Mouse (Mus musculus) neural tube, embryonic 11.5 days (tissue): ENCODE data around the gene Thap4. TPM values are rescaled to one million over a fixed set of nuclear protein-coding genes. Genes with fewer than 3 reads are reported as not detected.
"Not testable (repeated sequence)": the region's sequence is repeated elsewhere in the genome, so short reads cannot be mapped to it uniquely, and the experiment has no call there.

Experiments
- ATAC-seq: fragments of 200-750 bp; cut with Nextera tagmentation; 2 replicates; pipeline ENCODE4 v1.8.0; 2017; ENCODE audit warnings: moderate number of reproducible peaks, mild to moderate bottlenecking, moderate TSS enrichment, moderate library complexity; ENCODE audit not compliant: insufficient read depth, low FRiP score, low TSS enrichment
- DNase-seq: peaks from one replicate; pipeline ENCODE4 v3.0.0-alpha.2; 2015; ENCODE audit warnings: low spot score
- H3K27ac ChIP-seq: fragments of 300-500 bp; sonication (generic); 2 replicates; pipeline ENCODE4 v1.5.1; 2014; ENCODE audit warnings: low read depth, mild to moderate bottlenecking, low read length
- H3K27me3 ChIP-seq: fragments of 300-500 bp; sonication (generic); 2 replicates; pipeline ENCODE4 v1.6.1; 2014; ENCODE audit warnings: mild to moderate bottlenecking, low read length, mixed read lengths; ENCODE audit not compliant: control insufficient read depth, insufficient read depth
- H3K36me3 ChIP-seq: fragments of 300-500 bp; sonication (generic); 2 replicates; pipeline ENCODE4 v1.6.1; 2014; ENCODE audit warnings: mild to moderate bottlenecking, low read length, moderate library complexity, mixed read lengths; ENCODE audit not compliant: control insufficient read depth, insufficient read depth
- H3K4me1 ChIP-seq: fragments of 300-500 bp; sonication (generic); 2 replicates; pipeline ENCODE4 v1.6.1; 2014; ENCODE audit warnings: low read length, mixed read lengths; ENCODE audit not compliant: control insufficient read depth, insufficient read depth
- H3K4me2 ChIP-seq: fragments of 300-500 bp; sonication (generic); 2 replicates; pipeline ENCODE4 v1.6.1; 2014; ENCODE audit warnings: low read depth, mild to moderate bottlenecking, moderate library complexity
- H3K4me3 ChIP-seq: fragments of 300-500 bp; sonication (generic); 2 replicates; pipeline ENCODE4 v1.5.1; 2014; ENCODE audit warnings: low read depth, low read length
- H3K9ac ChIP-seq: fragments of 300-500 bp; sonication (generic); 2 replicates; pipeline ENCODE4 v1.6.1; 2014; ENCODE audit warnings: mild to moderate bottlenecking, low read length
- H3K9me3 ChIP-seq: fragments of 300-500 bp; sonication (generic); 2 replicates; pipeline ENCODE4 v1.6.1; 2016; ENCODE audit warnings: low read length; ENCODE audit not compliant: control insufficient read depth
- WGBS: fragments of 180-500 bp; shearing (Covaris S2); extraction: QIAGEN DNeasy Blood & Tissue Kit; methylation state at CpG from one replicate; pipeline ENCODE4 v1.1.7; 2014; 5-methylcytosine and 5-hydroxymethylcytosine counted together
- polyA plus RNA-seq: library from polyadenylated mRNA; unstranded; fragments of >200 nt; fragmentation: Nextera tagmentation; extraction: Ambion mirVana; gene quantifications from 2 replicates; pipeline ENCODE4 v1.2.1, GENCODE M21; 2014

Gene Thap4
- polyA plus RNA-seq, 1 experiment from 2014 or later = 42.3 TPM

DNA sequence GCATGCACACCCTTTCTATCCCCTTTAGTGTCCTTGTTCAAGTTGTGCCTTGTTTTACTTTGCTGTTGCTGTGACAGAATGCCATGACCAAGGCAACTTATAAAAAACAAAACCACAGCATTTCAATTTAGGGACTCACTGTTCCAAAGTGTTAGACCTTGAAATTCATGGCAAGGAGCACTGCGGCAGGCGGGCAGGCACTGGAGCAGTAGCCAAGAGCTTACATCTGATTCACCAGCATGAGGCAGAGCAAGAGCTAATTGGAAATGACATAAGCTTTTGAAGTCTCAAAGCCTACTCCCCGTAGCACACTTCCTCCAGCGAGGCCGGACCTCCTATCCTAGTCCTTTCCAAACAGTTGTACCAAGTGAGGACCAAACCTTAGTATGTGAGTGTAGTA, 22.0 kb upstream of the Thap4 start:
- no peak for DNase-seq
- H3K9ac ChIP-seq = no peak overlapping the region
- H3K36me3 ChIP-seq = peaks cover 23% of the 10 kb centered on the region
- no peaks in the 10 kb centered on the region for H3K4me1 ChIP-seq
- no peaks in the 10 kb centered on the region for H3K27me3 ChIP-seq
- no peak overlapping the region for H3K4me2 ChIP-seq
- H3K27ac ChIP-seq = no peak overlapping the region
- H3K9me3 ChIP-seq = no peaks in the 10 kb centered on the region
- no peak for ATAC-seq
- WGBS = 91% methylated on average over 5 of the region's 5 CpGs
- no peak overlapping the region for H3K4me3 ChIP-seq

- Histone ChIP-seq H3K9me3 (no peaks in the 10 kb centered on the region), H3K4me3 (no peak overlapping the region), H3K27ac (no peak overlapping the region), H3K4me2 (no peak overlapping the region), H3K36me3 (peaks cover 13% of the 10 kb centered on the region), H3K27me3 (no peaks in the 10 kb centered on the region), H3K9ac (no peak overlapping the region), H3K4me1 (no peaks in the 10 kb centered on the region)
- DNase-seq (no peak), ATAC-seq (no peak)
- WGBS = 97% methylated on average over 3 of the region's 3 CpGs
Observed at GRCm38 (mm10) chr1:93769901-93770300, 15.2 kb upstream of the Thap4 start.

DNA sequence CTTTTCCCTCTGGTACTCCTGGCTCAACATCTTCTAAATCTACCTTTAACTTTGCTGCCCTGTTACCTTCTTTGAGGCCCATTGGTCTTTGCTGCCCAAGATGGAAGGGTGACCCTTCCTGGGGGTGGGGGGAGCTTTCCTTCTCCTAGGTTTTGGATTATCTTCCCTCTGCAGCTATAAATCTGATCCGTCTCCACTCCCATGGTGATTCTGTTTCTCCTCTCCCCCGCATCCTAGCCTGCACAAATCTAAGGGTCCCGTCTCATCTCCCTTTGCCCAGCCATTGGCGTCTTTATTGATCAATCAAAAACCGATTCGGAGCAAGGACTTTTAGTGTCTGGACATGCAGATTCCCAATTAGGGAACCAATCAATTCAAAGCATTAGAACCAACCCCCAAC, 12.9 kb upstream of the Thap4 start:
- Histone ChIP-seq H3K9ac (no peak overlapping the region), H3K4me3 (no peak overlapping the region), H3K36me3 (peaks cover 3% of the 10 kb centered on the region; the same call in 1 of the 2 replicates), H3K4me2 (no peak overlapping the region), H3K27ac (no peak overlapping the region), H3K4me1 (no peaks in the 10 kb centered on the region), H3K9me3 (no peaks in the 10 kb centered on the region), H3K27me3 (no peaks in the 10 kb centered on the region)
- DNase-seq = no peak
- WGBS = 92% methylated on average over 6 of the region's 6 CpGs
- no peak for ATAC-seq

- no peaks in the 10 kb centered on the region for H3K9me3 ChIP-seq
- H3K9ac ChIP-seq = no peak overlapping the region
- H3K4me2 ChIP-seq = no peak overlapping the region
- no peaks in the 10 kb centered on the region for H3K27me3 ChIP-seq
- H3K4me3 ChIP-seq = no peak overlapping the region
- 92% methylated on average over 9 of the region's 9 CpGs for WGBS
- no peaks in the 10 kb centered on the region for H3K4me1 ChIP-seq
- H3K36me3 ChIP-seq = peaks cover 3% of the 10 kb centered on the region; the same call in 1 of the 2 replicates
- no peak overlapping the region for H3K27ac ChIP-seq
- DNase-seq (no peak), ATAC-seq (no peak)
Observed at GRCm38 (mm10) chr1:93764871-93765591, 10.4 kb upstream of the Thap4 start.

DNA sequence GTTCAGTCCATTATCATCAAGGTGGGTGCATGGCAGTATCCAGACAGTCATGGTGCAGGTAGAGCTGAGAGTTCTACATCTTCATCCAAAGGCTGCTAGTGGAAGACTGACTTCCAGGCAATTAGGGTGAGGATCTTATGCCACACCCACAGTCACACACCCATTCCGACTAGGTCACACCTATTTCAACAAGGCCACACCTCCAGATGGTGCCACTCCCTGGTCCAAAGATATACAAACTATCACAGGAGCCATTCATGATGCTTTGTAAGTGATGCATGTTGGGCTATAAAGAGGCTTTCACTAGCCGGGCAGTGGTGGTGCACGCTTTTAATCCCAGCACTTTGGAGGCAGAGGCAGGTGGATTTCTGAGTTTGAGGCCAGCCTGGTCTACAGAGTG, 8.9 kb upstream of the Thap4 start:
- DNase-seq, H3K27ac ChIP-seq, H3K4me3 ChIP-seq, H3K4me2 ChIP-seq, H3K27me3 ChIP-seq, ATAC-seq, H3K36me3 ChIP-seq, H3K9ac ChIP-seq, H3K9me3 ChIP-seq, H3K4me1 ChIP-seq: not testable (repeated sequence)
- 88% methylated on average over 3 of the region's 3 CpGs for WGBS

DNA sequence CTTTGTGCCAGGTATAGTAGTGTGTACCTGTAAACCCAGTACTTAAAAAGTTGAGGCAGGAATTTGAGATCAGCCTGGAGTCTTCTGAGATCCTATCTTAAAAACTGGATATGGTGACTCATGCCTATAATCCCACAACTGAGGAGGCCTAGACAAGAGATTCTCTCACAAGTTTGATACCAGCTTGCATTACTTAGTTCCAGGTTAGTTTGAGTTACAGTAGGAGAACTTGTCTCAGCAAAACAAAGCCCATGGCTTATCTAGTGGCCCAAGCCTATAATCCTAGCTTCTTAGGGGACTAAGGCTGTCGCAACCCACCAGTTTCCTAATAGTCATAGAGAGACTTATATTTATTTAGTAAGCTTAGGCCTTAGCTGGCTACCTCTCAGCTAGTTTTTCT, 5.4 kb upstream of the Thap4 start:
- H3K27me3 ChIP-seq = no peaks in the 10 kb centered on the region
- DNase-seq = no peak
- no peaks in the 10 kb centered on the region for H3K9me3 ChIP-seq
- no peak overlapping the region for H3K4me3 ChIP-seq
- 100% methylated on average over 1 of the region's 1 CpGs for WGBS
- ATAC-seq = no peak
- H3K36me3 ChIP-seq = no peaks in the 10 kb centered on the region
- H3K9ac ChIP-seq = no peak overlapping the region
- no peak overlapping the region for H3K4me2 ChIP-seq
- H3K4me1 ChIP-seq = no peaks in the 10 kb centered on the region
- no peak overlapping the region for H3K27ac ChIP-seq

DNA sequence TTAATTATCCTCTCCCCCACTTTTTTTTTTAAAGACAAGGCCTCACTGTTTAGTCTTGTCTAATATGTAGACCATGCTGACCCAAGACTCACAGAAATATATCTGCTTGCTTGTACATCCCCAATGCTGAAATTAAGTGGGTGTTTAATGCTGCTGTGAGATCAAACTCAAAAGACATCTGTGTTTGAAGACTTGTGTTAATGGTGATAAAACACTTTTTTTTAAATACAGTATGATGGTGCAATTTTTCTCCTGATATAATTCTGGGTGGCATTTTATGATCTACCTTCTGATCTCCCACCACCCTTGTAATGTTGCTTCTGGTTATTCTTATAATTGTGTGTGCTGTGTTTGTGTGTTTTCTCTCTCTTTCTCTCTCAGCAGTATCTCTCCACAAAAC, 1.5 kb upstream of the Thap4 start:
- Histone ChIP-seq H3K4me1 (peaks cover 6% of the 10 kb centered on the region; the same call in 1 of the 2 replicates), H3K36me3 (no peaks in the 10 kb centered on the region), H3K27ac (no peak overlapping the region), H3K9ac (no peak overlapping the region), H3K4me3 (no peak overlapping the region), H3K9me3 (no peaks in the 10 kb centered on the region), H3K4me2 (peak overlapping the region; percentile 87; the same call in 1 of the 2 replicates), H3K27me3 (no peaks in the 10 kb centered on the region)
- DNase-seq = no peak
- no peak for ATAC-seq

DNA sequence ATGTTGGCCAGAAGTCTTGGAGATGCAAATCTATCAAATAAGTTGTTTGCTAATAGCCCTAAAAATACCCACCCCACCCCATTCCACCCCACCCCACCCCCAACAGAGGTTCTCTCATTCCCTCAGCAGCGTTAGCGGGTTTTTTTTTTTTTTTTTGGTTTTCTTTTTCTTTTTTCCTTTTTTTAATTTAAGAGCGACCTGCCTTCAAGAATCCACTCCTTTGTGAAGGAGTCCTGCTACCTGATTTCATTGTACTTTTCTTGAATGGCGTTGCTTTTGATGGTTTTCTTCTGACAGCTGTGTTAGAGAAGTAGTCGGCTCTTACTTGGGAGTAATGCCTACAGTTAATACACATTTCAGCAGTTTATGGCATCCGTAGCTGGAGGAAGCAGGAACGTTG, 954 bp upstream of the Thap4 start:
- no peak for DNase-seq
- 34% methylated on average over 6 of the region's 7 CpGs for WGBS

GRCm38 (mm10) chr1:93755291-93755610, 587 bp upstream of the Thap4 start:
- Histone ChIP-seq H3K36me3 (peaks cover 3% of the 10 kb centered on the region; the same call in 1 of the 2 replicates), H3K27me3 (no peaks in the 10 kb centered on the region), H3K9ac (peak overlapping the region; percentile 85), H3K4me3 (peak overlapping the region; percentile 95), H3K9me3 (no peaks in the 10 kb centered on the region), H3K27ac (peak overlapping the region; percentile 86), H3K4me2 (peak overlapping the region; percentile 87), H3K4me1 (peaks cover 6% of the 10 kb centered on the region; the same call in 1 of the 2 replicates)
- ATAC-seq (no peak), DNase-seq (no peak)
- WGBS = 0% methylated on average over 13 of the region's 13 CpGs

More for the DNA sequence above, 954 bp upstream of the Thap4 start:
- Histone ChIP-seq H3K9me3 (no peaks in the 10 kb centered on the region), H3K36me3 (no peaks in the 10 kb centered on the region), H3K4me1 (peaks cover 6% of the 10 kb centered on the region; the same call in 1 of the 2 replicates), H3K4me3 (peak overlapping the region; percentile 95), H3K4me2 (peak overlapping the region; percentile 87), H3K27me3 (no peaks in the 10 kb centered on the region), H3K9ac (peak overlapping the region; percentile 85; the same call in 1 of the 2 replicates), H3K27ac (no peak overlapping the region)
- no peak for ATAC-seq
